Mouse (Mus musculus): ENCODE results near the gene Mbd3. TPM values are rescaled to one million over a fixed set of nuclear protein-coding genes. Genes with fewer than 3 reads are reported as not detected.
A peak's percentile ranks its signal among the peaks of the same experiment; 100 is the strongest.

Mbd3 gene
- polyA plus RNA-seq, 1 experiment from 2014 or later = 227 TPM

GRCm38 (mm10) chr10:80400704-80401161, 1.4 kb upstream of the Mbd3 start:
- Histone ChIP-seq H3K4me3 (no peak overlapping the region), H3K9ac (peak overlapping the region; percentile 53; the same call in 1 of the 2 replicates), H3K27ac (peak overlapping the region; percentile 99; the same call in 1 of the 2 replicates), H3K36me3 (replicated peaks) (peaks cover 20% of the 10 kb centered on the region), H3K4me1 (peaks cover 46% of the 10 kb centered on the region), H3K4me2 (peak overlapping the region; percentile 83), H3K9me3 (no peaks in the 10 kb centered on the region), H3K27me3 (replicated peaks) (no peaks in the 10 kb centered on the region)
- ATAC-seq (replicated peaks) = no peak
- WGBS = 76% methylated on average over 4 of the region's 4 CpGs

GRCm38 (mm10) chr10:80399973-80400703, 788 bp upstream of the Mbd3 start:
- H3K9ac ChIP-seq = peak overlapping the region; percentile 53
- H3K9me3 ChIP-seq = no peaks in the 10 kb centered on the region
- H3K27me3 ChIP-seq (replicated peaks) = no peaks in the 10 kb centered on the region
- peak overlapping the region; percentile 99 for H3K27ac ChIP-seq
- WGBS = 14% methylated on average over 17 of the region's 17 CpGs
- peaks cover 26% of the 10 kb centered on the region for H3K36me3 ChIP-seq (replicated peaks)
- H3K4me3 ChIP-seq = peak overlapping the region; percentile 69
- peak overlapping the region; percentile 83 for H3K4me2 ChIP-seq
- peaks cover 40% of the 10 kb centered on the region for H3K4me1 ChIP-seq
- no peak for ATAC-seq (replicated peaks)

- H3K4me1 ChIP-seq = peaks cover 30% of the 10 kb centered on the region
- peaks cover 35% of the 10 kb centered on the region for H3K36me3 ChIP-seq (replicated peaks)
- peak overlapping the region; percentile 99 for H3K27ac ChIP-seq
- under 1% methylated on average over 51 of the region's 59 CpGs for WGBS
- H3K27me3 ChIP-seq (replicated peaks) = no peaks in the 10 kb centered on the region
- H3K9ac ChIP-seq = peak overlapping the region; percentile 93
- ATAC-seq (replicated peaks) = peak; percentile 85
- H3K4me2 ChIP-seq = peak overlapping the region; percentile 83
- H3K4me3 ChIP-seq = peak overlapping the region; percentile 69
- H3K9me3 ChIP-seq = no peaks in the 10 kb centered on the region
Observed at GRCm38 (mm10) chr10:80398719-80399190, 595 bp downstream of the Mbd3 start.

GRCm38 (mm10) chr10:80398174-80398535, 1.2 kb downstream of the Mbd3 start:
- Histone ChIP-seq H3K4me1 (peaks cover 30% of the 10 kb centered on the region), H3K4me3 (peak overlapping the region; percentile 69), H3K27me3 (replicated peaks) (no peaks in the 10 kb centered on the region), H3K27ac (peak overlapping the region; percentile 99), H3K36me3 (replicated peaks) (peaks cover 35% of the 10 kb centered on the region), H3K4me2 (peak overlapping the region; percentile 83), H3K9me3 (no peaks in the 10 kb centered on the region), H3K9ac (peak overlapping the region; percentile 74)
- 0% methylated on average over 1 of the region's 1 CpGs for WGBS
- ATAC-seq (replicated peaks) = no peak

- Histone ChIP-seq H3K36me3 (replicated peaks) (peaks cover 35% of the 10 kb centered on the region), H3K9ac (peak overlapping the region; percentile 74), H3K27ac (peak overlapping the region; percentile 99), H3K27me3 (replicated peaks) (no peaks in the 10 kb centered on the region), H3K4me3 (peak overlapping the region; percentile 69), H3K4me2 (peak overlapping the region; percentile 83), H3K4me1 (peaks cover 30% of the 10 kb centered on the region), H3K9me3 (no peaks in the 10 kb centered on the region)
- no peak for ATAC-seq (replicated peaks)
- 39% methylated on average over 8 of the region's 8 CpGs for WGBS
Observed at GRCm38 (mm10) chr10:80397524-80398173, 1.7 kb downstream of the Mbd3 start.

- no peak for ATAC-seq (replicated peaks)
- Histone ChIP-seq H3K4me2 (peak overlapping the region; percentile 83), H3K9ac (peak overlapping the region; percentile 74; the same call in 1 of the 2 replicates), H3K9me3 (no peaks in the 10 kb centered on the region), H3K27me3 (replicated peaks) (no peaks in the 10 kb centered on the region), H3K4me3 (peak overlapping the region; percentile 69), H3K27ac (peak overlapping the region; percentile 99), H3K4me1 (peaks cover 30% of the 10 kb centered on the region), H3K36me3 (replicated peaks) (peaks cover 37% of the 10 kb centered on the region)
- WGBS = 91% methylated on average over 11 of the region's 11 CpGs
Observed at GRCm38 (mm10) chr10:80396822-80397523, 2.4 kb downstream of the Mbd3 start.

- Histone ChIP-seq H3K9ac (no peak overlapping the region), H3K27me3 (replicated peaks) (no peaks in the 10 kb centered on the region), H3K4me3 (no peak overlapping the region), H3K27ac (no peak overlapping the region), H3K4me2 (no peak overlapping the region), H3K9me3 (no peaks in the 10 kb centered on the region), H3K4me1 (peaks cover 18% of the 10 kb centered on the region), H3K36me3 (replicated peaks) (peaks cover 40% of the 10 kb centered on the region)
- no peak for ATAC-seq (replicated peaks)
- WGBS = 96% methylated on average over 35 of the region's 35 CpGs
Observed at GRCm38 (mm10) chr10:80395025-80395627, 4.2 kb downstream of the Mbd3 start.

GRCm38 (mm10) chr10:80392687-80393086, 6.7 kb downstream of the Mbd3 start:
- peaks cover 20% of the 10 kb centered on the region for H3K4me1 ChIP-seq
- H3K27me3 ChIP-seq (replicated peaks) = no peaks in the 10 kb centered on the region
- no peak overlapping the region for H3K4me3 ChIP-seq
- no peak overlapping the region for H3K4me2 ChIP-seq
- H3K27ac ChIP-seq = no peak overlapping the region
- 94% methylated on average over 5 of the region's 5 CpGs for whole genome bisulfite sequencing
- H3K9me3 ChIP-seq = no peaks in the 10 kb centered on the region
- no peak for ATAC-seq (replicated peaks)
- peaks cover 40% of the 10 kb centered on the region for H3K36me3 ChIP-seq (replicated peaks)
- no peak overlapping the region for H3K9ac ChIP-seq

GRCm38 (mm10) chr10:80390697-80391096, 8.7 kb downstream of the Mbd3 start:
- no peak overlapping the region for H3K9ac ChIP-seq

GRCm38 (mm10) chr10:80389185-80389708, 10.1 kb downstream of the Mbd3 start:
- no peak overlapping the region for H3K27ac ChIP-seq
- WGBS = 88% methylated on average over 4 of the region's 4 CpGs
- peaks cover 17% of the 10 kb centered on the region for H3K4me1 ChIP-seq
- no peak overlapping the region for H3K9ac ChIP-seq
- no peak overlapping the region for H3K4me2 ChIP-seq
- no peak overlapping the region for H3K4me3 ChIP-seq
- no peaks in the 10 kb centered on the region for H3K9me3 ChIP-seq
- ATAC-seq (replicated peaks) = no peak
- no peaks in the 10 kb centered on the region for H3K27me3 ChIP-seq (replicated peaks)
- H3K36me3 ChIP-seq (replicated peaks) = peaks cover 28% of the 10 kb centered on the region

More at GRCm38 (mm10) chr10:80390697-80391096, 8.7 kb downstream of the Mbd3 start:
- no peak for ATAC-seq (replicated peaks)
- Histone ChIP-seq H3K4me3 (no peak overlapping the region), H3K27ac (no peak overlapping the region), H3K36me3 (replicated peaks) (peaks cover 39% of the 10 kb centered on the region), H3K4me2 (no peak overlapping the region), H3K4me1 (peaks cover 8% of the 10 kb centered on the region), H3K9me3 (no peaks in the 10 kb centered on the region), H3K27me3 (replicated peaks) (no peaks in the 10 kb centered on the region)
- 86% methylated on average over 9 of the region's 9 CpGs for WGBS

- peaks cover 22% of the 10 kb centered on the region for H3K4me1 ChIP-seq
- ATAC-seq (replicated peaks) = no peak
- H3K36me3 ChIP-seq (replicated peaks) = peaks cover 23% of the 10 kb centered on the region
- 42% methylated on average over 2 of the region's 2 CpGs for WGBS
- H3K9me3 ChIP-seq = no peaks in the 10 kb centered on the region
- H3K4me3 ChIP-seq = peak overlapping the region; percentile 95; the same call in 1 of the 2 replicates
- peak overlapping the region; percentile 97; the same call in 1 of the 2 replicates for H3K4me2 ChIP-seq
- H3K27ac ChIP-seq = no peak overlapping the region
- H3K9ac ChIP-seq = 0 out of 2 replicates have a peak overlapping the region, but pooled peaks have one; percentile 76
- H3K27me3 ChIP-seq (replicated peaks) = no peaks in the 10 kb centered on the region
Observed at GRCm38 (mm10) chr10:80388731-80389130, 10.6 kb downstream of the Mbd3 start.
